Mouse (Mus musculus) embryonic facial prominence, embryonic 12.5 days (tissue): ENCODE measurements at regions not wholly inside any gene's neighbourhood (a gene's known extent, or its start where the extent isn't known, plus 50 kb on each side); places are given as distances from the start of the nearest gene placed in this dataset. TPM values are rescaled to one million over a fixed set of nuclear protein-coding genes. Genes with fewer than 3 reads are reported as not detected.

Experiments
- ATAC-seq: fragments of 200-750 bp; cut with Nextera tagmentation; 2 replicates; pipeline ENCODE4 v1.8.0; 2017; ENCODE audit not compliant: insufficient number of reproducible peaks, insufficient read depth, low FRiP score, low TSS enrichment
- H3K27ac ChIP-seq: fragments of 300-500 bp; sonication (generic); 2 replicates; pipeline ENCODE4 v1.5.1; 2016; ENCODE audit warnings: mild to moderate bottlenecking
- H3K27me3 ChIP-seq: fragments of 300-500 bp; sonication (generic); 2 replicates; pipeline ENCODE4 v1.6.1; 2016; ENCODE audit warnings: mild to moderate bottlenecking, moderate library complexity
- H3K36me3 ChIP-seq: fragments of 300-500 bp; sonication (generic); 2 replicates; pipeline ENCODE4 v1.6.1; 2016; ENCODE audit warnings: mild to moderate bottlenecking
- H3K4me1 ChIP-seq: fragments of 300-500 bp; sonication (generic); 2 replicates; pipeline ENCODE4 v1.6.1; 2016
- H3K4me2 ChIP-seq: fragments of 300-500 bp; sonication (generic); replicated peaks from 2 replicates; pipeline ENCODE4 v1.6.1; 2016; ENCODE audit warnings: mild to moderate bottlenecking, moderate library complexity
- H3K4me3 ChIP-seq: fragments of 300-500 bp; sonication (generic); 2 replicates; pipeline ENCODE4 v1.5.1; 2016; ENCODE audit warnings: mild to moderate bottlenecking
- H3K9ac ChIP-seq: fragments of 300-500 bp; sonication (generic); 2 replicates; pipeline ENCODE4 v1.6.1; 2016; ENCODE audit warnings: mild to moderate bottlenecking, moderate library complexity
- H3K9me3 ChIP-seq: fragments of 300-500 bp; sonication (generic); 2 replicates; pipeline ENCODE4 v1.6.1; 2016; ENCODE audit warnings: mild to moderate bottlenecking, moderate library complexity
- WGBS: fragments of 180-500 bp; shearing (Covaris S2); methylation state at CpG from one replicate; pipeline ENCODE4 v1.1.7; 2016; 5-methylcytosine and 5-hydroxymethylcytosine counted together
- microRNA-seq: library from miRNA; unstranded; fragments of <30 nt; microRNA quantifications from one replicate; pipeline ENCODE4, GENCODE M21; 2017

DNA sequence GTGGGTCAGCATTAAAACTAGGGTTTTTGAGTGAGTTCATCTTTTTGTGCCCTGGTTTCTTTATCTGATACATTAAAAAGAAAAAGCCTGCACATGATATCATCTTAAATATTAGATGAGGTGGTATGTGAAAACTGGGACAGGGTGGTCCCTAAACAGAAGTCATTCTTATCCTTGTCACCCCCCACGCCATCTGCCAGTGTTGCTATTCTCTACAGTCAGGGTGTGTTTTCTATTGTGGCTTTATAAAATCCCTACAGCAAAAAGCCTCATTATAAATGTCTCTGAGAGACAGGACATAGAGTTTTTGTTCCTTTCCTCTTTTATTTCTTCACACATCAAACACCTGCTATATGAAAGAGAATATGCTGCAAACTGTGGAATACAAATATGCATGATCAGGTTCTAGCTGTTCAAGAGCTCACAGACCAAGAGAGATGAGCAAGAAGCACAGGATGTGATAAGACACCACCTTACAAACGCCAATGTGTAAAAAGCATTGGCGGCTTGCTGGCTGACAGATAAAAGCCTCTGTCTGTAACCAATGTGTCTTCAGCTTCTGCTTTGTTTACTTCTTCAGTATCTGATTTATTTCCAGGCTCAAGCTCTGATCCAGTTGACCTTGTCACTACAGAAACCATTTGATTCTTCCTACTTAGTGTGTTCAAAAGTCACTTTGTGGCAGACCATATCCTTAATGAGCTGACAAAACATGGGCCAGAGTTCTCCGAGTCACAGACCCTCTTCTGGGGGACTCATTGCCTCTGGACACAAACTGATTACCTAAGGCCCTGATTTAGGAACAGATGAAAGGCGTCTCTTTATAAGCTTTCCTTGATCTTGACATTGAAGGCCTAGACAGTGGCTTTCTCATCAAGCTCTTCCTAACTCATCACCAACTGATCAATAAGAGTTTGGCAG, 73.6 kb upstream of the Slc39a10 start:
- ATAC-seq = no peak
- WGBS = 50% methylated on average over 5 of the region's 5 CpGs
- Histone ChIP-seq H3K4me1 (no peaks in the 10 kb centered on the region), H3K9ac (no peak overlapping the region), H3K27ac (no peak overlapping the region), H3K9me3 (no peaks in the 10 kb centered on the region), H3K27me3 (no peaks in the 10 kb centered on the region), H3K4me3 (no peak overlapping the region), H3K36me3 (no peaks in the 10 kb centered on the region), H3K4me2 (no peak overlapping the region)

DNA sequence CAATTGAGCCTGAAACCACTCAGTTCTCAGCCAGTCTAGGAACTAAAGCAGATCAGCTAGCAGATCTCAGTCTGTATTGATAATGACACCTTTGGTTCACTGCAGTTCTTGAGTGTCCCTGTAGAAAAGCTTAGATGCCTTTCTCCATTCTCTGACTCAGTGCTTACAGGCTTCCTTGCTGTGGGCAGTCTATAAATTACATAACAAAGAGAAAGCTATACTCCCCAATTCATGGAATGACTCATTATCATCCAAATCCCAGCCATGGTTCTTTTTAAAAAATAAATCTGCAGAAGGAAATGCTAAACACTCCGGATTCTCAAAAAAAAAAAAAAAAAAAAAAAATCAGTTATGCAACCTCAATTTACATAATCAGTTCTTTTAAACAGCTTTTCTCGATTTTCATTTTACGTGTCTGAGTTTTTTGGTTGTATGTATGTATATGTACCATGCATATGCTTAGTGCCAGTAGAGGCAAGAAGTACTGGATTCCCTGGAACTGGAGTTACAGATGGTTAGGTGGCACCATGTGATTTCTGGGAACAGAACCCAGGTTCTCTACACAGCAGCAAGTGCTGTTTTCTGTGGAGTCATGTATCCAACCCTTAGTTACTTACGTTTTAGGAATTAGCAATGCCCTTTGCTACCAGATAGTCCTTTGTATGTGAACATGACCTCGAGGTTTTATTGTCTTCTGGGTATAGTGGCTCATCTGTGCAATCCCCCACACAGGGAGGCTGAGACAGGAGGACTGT, 71.5 kb upstream of the Slc39a10 start:
- no peaks in the 10 kb centered on the region for H3K4me1 ChIP-seq
- H3K27ac ChIP-seq = no peak overlapping the region
- 0 out of 2 replicates have a peak, but pooled peaks cover 3% of the 10 kb centered on the region for H3K9me3 ChIP-seq
- no peaks in the 10 kb centered on the region for H3K27me3 ChIP-seq
- 77% methylated on average over 5 of the region's 5 CpGs for WGBS
- H3K4me3 ChIP-seq = no peak overlapping the region
- no peak overlapping the region for H3K4me2 ChIP-seq
- no peak for ATAC-seq
- no peak overlapping the region for H3K9ac ChIP-seq
- H3K36me3 ChIP-seq = no peaks in the 10 kb centered on the region

Small RNA genes lying in the stretch of these regions (microRNA-seq; reads per million reads assigned to microRNA genes)
- not detected for gene Mir6350
